Mouse (Mus musculus): ENCODE measurements around the gene Slc35b4.

DNA sequence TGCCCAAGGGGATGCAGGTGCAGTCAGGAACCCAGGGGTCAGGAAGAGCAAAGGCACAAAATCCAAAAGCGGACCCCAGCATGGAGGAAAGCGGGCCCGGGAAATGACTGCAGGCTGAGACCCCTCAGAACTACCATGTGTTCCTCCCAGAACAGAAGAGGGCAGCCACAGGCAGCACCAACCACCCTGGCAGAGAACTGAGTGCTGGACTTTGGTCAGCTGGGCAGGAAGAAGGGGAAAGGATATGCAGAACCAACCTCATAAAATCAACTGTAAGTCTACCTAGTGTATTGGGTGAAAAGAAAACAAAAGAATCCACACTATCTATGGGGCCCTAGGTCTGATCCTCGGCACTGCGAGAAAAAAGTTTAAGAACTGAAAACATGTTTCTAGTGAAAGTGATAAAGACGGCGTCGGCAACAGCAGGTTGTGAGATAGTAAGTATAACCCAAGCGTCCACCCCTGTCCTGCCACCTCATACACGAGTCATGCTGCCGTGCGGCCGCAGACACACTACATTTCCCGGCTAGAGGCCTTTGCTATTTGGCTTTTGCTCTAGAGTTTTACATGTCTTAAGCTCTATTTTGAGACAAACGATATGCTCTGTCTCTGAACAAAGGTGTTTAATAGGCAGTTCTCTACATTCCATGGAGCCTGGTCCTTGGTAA lies 21.6 kb downstream of the Slc35b4 start:
- no peak for TF ChIP-seq CTCF (IDR thresholded peaks at IDR 0.05; ENCODE audit: low read depth, low read length)
- TF ChIP-seq TAL1 (conservative IDR thresholded peaks at IDR 0.05; ENCODE audit: low read depth, low read length) = no peak

All from G1E (cell line).